Mouse (Mus musculus) forebrain, postnatal 0 days (tissue): ENCODE data around the gene Gm44511. TPM values are rescaled to one million over a fixed set of nuclear protein-coding genes. Genes with fewer than 3 reads are reported as not detected.
"Not testable (repeated sequence)": the region's sequence is repeated elsewhere in the genome, so short reads cannot be mapped to it uniquely, and the experiment has no call there.

ENCODE experiments used
- ATAC-seq: fragments of 200-750 bp; cut with Nextera tagmentation; 2 replicates; pipeline ENCODE4 v1.8.0; 2017; ENCODE audit warnings: mild to moderate bottlenecking, moderate library complexity
- DNase-seq: peaks from one replicate; pipeline ENCODE4 v3.0.0-alpha.2; 2015
- H3K27ac ChIP-seq: fragments of 300-500 bp; sonication (generic); 2 replicates; pipeline ENCODE4 v1.5.1; 2014; ENCODE audit warnings: low read depth, mild to moderate bottlenecking, antibody characterized with exemption, low read length, moderate library complexity, mixed read lengths
- H3K27me3 ChIP-seq: fragments of 300-500 bp; sonication (generic); 2 replicates; pipeline ENCODE4 v1.6.1; 2014; ENCODE audit warnings: mild to moderate bottlenecking, low read length, mixed read lengths; ENCODE audit not compliant: insufficient read depth
- H3K36me3 ChIP-seq: fragments of 300-500 bp; sonication (generic); 2 replicates; pipeline ENCODE4 v1.6.1; 2014; ENCODE audit warnings: mild to moderate bottlenecking, moderate library complexity; ENCODE audit not compliant: insufficient read depth
- H3K4me1 ChIP-seq: fragments of 300-500 bp; sonication (generic); 2 replicates; pipeline ENCODE4 v1.6.1; 2014; ENCODE audit warnings: antibody characterized with exemption; ENCODE audit not compliant: insufficient read depth
- H3K4me2 ChIP-seq: fragments of 300-500 bp; sonication (generic); 2 replicates; pipeline ENCODE4 v1.6.1; 2014; ENCODE audit warnings: low read depth, mild to moderate bottlenecking, moderate library complexity
- H3K4me3 ChIP-seq: fragments of 300-500 bp; sonication (generic); 2 replicates; pipeline ENCODE4 v1.5.1; 2014; ENCODE audit warnings: low read depth, low read length, mixed read lengths
- H3K9ac ChIP-seq: fragments of 300-500 bp; sonication (generic); 2 replicates; pipeline ENCODE4 v1.6.1; 2014; ENCODE audit warnings: mild to moderate bottlenecking
- H3K9me3 ChIP-seq: fragments of 300-500 bp; sonication (generic); 2 replicates; pipeline ENCODE4 v1.6.1; 2016; ENCODE audit warnings: low read length
- CTCF ChIP-seq: sonication (generic); IDR thresholded peaks from 2 replicates; pipeline ENCODE4 v1.5.1; 2016; ENCODE audit warnings: antibody characterized with exemption, control low read depth, low read depth
- WGBS: fragments of 180-500 bp; shearing (Covaris S2); extraction: QIAGEN DNeasy Blood & Tissue Kit; methylation state at CpG from one replicate; pipeline ENCODE4 v1.1.7; 2014; 5-methylcytosine and 5-hydroxymethylcytosine counted together
- polyA plus RNA-seq: library from polyadenylated mRNA; unstranded; fragments of >200 nt; fragmentation: Nextera tagmentation; extraction: Ambion mirVana; gene quantifications from 2 replicates; pipeline ENCODE4 v1.2.1, GENCODE M21; 2015
- total RNA-seq: library from RNA; depleted of rRNA; stranded (reverse); fragments of >200 nt; gene quantifications from 2 replicates; pipeline ENCODE4 v1.2.3, GENCODE M21; 2014

The Gm44511 gene
- total and polyA plus RNA-seq, 2 experiments from 2014 or later, result not detected

DNA sequence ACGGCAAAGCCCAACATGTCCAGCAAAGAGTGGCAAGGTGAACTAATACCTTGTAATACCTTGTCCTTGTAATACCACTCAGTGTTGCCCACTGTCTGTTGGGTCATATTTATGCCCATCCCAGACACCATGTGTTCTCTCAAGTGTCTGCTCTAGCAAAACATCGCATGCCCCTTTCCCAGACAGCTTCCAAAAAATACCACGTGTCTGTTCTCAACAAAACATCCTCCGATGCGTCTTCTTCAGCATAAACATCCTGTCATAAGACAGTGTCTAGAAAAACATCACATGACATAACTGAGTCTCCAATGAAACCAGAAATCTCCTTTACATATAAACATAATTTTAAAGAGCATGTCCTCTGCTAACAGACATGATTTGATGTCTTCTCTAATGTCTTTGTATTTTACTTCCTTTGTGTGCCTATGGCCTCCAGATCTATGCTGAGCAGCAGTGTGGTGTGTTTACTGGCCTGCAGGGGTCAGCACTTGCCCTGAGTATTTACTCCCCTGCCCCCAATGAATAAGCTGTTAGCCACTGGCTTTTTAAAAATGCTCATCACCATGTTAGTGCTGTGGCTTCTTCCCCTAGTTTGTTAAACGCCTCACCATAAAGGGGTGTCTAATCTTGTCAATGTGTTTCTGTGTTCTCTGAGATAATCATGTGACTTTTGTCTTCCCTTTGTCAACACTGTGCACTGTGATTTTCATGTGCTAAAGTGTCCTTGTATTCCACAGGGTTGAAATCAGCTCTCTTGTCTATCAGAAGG is 59.4 kb downstream of the Gm44511 start:
- not testable (repeated sequence) for H3K4me1 ChIP-seq, H3K9me3 ChIP-seq, H3K27me3 ChIP-seq, H3K36me3 ChIP-seq, H3K9ac ChIP-seq, H3K4me3 ChIP-seq, H3K4me2 ChIP-seq, H3K27ac ChIP-seq
- TF ChIP-seq CTCF, result peak; percentile 62
- 49% methylated on average over 6 of the region's 6 CpGs for WGBS
- DNase-seq, result peak; percentile 67
- peak; percentile 18; the same call in 1 of the 2 replicates for ATAC-seq

DNA sequence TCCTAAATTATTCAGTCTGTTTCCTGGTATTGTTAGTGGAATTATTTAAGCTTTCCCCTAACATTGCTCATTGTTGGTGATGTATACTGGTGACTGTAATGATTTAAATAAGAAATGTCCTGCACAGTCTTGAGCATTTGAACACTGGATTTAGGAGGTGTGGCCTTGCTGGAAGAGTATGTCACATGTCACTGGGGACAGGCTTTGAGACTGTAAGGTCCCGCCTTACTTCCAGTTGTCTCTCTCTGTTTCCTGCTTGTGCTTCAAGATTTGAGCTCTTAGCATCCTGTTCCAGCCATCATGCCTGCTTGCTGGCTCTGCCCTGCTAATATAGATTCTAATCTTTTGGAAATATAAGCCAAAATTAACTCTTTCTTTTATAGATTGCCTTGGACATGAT is 60.9 kb downstream of the Gm44511 start:
- H3K4me3 ChIP-seq, result no peak overlapping the region
- H3K36me3 ChIP-seq, result no peaks in the 10 kb centered on the region
- no peaks in the 10 kb centered on the region for H3K27me3 ChIP-seq
- H3K9ac ChIP-seq, result no peak overlapping the region
- 70% methylated on average over 1 of the region's 1 CpGs for WGBS
- H3K27ac ChIP-seq, result no peak overlapping the region
- ATAC-seq (no peak), DNase-seq (no peak)
- no peak overlapping the region for H3K4me2 ChIP-seq
- no peaks in the 10 kb centered on the region for H3K9me3 ChIP-seq
- no peak for TF ChIP-seq CTCF
- no peaks in the 10 kb centered on the region for H3K4me1 ChIP-seq

DNA sequence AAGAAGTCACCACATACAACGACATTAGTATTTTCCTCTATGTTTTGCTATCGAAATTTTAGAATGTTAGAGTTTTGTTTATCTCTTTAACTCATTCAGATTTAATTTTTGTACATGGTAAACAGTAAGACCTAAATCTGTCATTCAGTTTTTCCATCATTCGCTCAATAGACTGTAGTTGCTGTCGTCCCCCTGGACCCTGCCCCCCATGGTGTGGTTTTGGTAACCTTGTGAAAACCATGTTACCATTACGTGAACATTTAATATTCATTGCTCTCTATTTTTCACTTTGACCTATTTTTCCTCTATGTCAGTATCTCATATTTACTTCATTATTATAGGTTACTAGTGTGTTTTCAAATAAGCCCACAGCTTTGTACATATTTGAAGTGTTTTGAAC is 61.5 kb downstream of the Gm44511 start:
- Histone ChIP-seq H3K27ac (peak overlapping the region; percentile 69), H3K4me2 (peak overlapping the region; percentile 45), H3K27me3 (no peaks in the 10 kb centered on the region), H3K9ac (peak overlapping the region; percentile 56), H3K36me3 (no peaks in the 10 kb centered on the region), H3K4me1 (no peaks in the 10 kb centered on the region), H3K9me3 (no peaks in the 10 kb centered on the region), H3K4me3 (peak overlapping the region; percentile 43)
- DNase-seq (no peak), ATAC-seq (no peak)
- TF ChIP-seq CTCF, result no peak
- WGBS, result 13% methylated on average over 5 of the region's 5 CpGs

DNA sequence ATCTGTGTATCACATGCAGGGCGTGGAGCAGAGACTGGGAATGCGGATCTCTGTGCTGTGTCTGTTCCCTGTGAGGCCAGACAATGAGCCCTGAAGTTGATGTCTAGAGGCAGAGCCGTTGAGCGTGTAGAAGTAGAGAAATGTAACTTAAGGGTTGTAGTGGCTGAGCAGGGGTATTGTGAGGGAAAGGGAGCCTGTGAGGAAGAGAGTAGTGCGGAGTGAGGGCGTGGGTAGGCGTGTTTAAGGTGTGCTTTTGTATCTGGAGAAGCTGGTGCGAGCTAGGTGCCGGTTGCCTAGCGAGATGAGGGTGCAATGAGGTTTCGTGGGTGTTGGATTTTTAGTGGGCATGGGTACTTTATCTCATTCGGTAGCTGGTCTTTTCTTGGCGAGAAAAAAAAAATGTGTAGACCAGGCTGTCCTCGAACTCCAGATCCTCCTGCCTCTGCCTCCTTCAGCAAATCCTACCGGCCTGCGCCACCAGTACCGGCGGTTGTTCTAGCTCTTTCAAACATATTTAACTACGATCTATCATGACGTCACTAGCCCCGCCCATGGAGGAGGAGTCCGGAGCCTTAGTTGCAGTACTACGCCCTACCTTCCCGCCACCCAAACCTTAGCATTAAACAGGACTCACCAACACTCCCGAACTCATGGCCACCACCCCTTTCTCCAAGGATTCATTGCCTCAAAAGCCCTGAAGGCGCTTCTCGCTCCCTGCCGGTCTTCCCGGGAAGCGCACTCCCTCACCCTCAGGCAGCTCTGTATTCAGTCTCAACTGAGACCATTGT is 62.2 kb downstream of the Gm44511 start:
- peak; percentile 84 for TF ChIP-seq CTCF
- Histone ChIP-seq H3K27me3 (no peaks in the 10 kb centered on the region), H3K4me2 (peak overlapping the region; percentile 54), H3K4me1 (no peaks in the 10 kb centered on the region), H3K9ac (peak overlapping the region; percentile 59), H3K4me3 (peak overlapping the region; percentile 43), H3K9me3 (no peaks in the 10 kb centered on the region), H3K27ac (peak overlapping the region; percentile 80), H3K36me3 (no peaks in the 10 kb centered on the region)
- ATAC-seq, result peak; percentile 91
- WGBS, result 2% methylated on average over 30 of the region's 30 CpGs
- peak; percentile 100 for DNase-seq

DNA sequence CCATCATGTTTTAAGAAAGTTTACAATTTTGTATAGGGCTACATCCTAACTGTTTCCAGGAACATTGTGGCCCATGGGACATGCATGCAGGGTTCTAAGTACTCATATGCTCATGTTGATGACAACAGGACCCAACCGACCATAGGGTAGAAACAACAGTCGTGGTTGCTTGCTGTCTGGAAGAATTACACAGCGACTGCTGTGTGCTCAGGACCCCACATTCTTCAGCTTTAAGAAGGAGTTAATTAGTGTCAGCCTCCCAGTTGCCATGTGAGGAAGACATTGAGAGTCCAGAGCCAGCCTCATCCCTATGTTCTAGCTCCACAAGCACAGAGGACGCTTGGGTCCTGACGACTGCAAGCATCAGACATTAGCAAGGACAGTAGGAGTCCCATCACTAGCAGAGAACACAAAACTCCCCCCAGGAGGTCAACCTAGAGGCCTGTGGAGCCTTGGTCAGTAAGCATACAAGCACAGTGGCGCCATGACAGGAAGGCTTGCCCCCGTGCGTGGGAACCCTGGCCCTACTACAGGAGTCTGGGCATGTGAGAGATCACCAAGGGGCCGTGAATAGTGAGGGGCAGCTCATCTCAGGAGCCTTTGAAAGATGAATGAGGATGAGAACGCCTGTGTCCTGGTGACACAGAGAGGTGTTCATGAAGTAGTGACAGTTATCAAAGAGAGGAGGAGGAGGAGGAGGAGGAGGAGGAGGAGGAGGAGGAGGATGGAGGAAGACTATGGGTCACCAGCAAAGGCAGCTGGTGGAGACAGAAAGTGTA is 63.0 kb downstream of the Gm44511 start:
- Histone ChIP-seq H3K4me3 (peak overlapping the region; percentile 43), H3K4me2 (peak overlapping the region; percentile 54), H3K27ac (peak overlapping the region; percentile 80; the same call in 1 of the 2 replicates)
- 66% methylated on average over 10 of the region's 10 CpGs for WGBS
- not testable (repeated sequence) for H3K9ac ChIP-seq, H3K4me1 ChIP-seq, H3K9me3 ChIP-seq, ATAC-seq, DNase-seq, H3K36me3 ChIP-seq, H3K27me3 ChIP-seq

DNA sequence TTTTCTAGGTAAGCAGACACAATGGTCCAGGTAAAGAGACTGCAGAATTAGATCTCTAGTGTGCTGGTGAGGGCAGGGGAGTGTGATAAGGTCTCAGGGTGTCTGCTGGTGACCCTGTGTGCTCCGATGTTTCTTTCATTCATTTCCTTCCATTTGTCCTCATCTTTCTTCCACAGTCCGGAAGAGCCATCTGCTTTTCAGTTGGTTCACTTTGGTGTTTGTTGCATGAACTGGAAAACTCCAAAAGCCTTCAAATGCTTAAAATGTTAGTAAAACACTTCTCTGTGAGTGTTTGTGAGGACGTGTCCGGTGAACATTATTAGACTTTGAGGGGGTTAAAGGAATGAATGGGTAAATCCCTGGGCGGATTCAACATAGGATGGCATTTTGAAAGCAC is 65.0 kb downstream of the Gm44511 start:
- no peak for ATAC-seq
- peak overlapping the region; percentile 95 for H3K27ac ChIP-seq
- H3K4me2 ChIP-seq, result peak overlapping the region; percentile 45
- no peaks in the 10 kb centered on the region for H3K27me3 ChIP-seq
- WGBS, result 37% methylated on average over 5 of the region's 5 CpGs
- peak overlapping the region; percentile 89 for H3K9ac ChIP-seq
- H3K4me1 ChIP-seq, result no peaks in the 10 kb centered on the region
- peak overlapping the region; percentile 51 for H3K4me3 ChIP-seq
- no peaks in the 10 kb centered on the region for H3K36me3 ChIP-seq
- no peaks in the 10 kb centered on the region for H3K9me3 ChIP-seq
- peak; percentile 74 for DNase-seq
- TF ChIP-seq CTCF, result no peak
